Mouse (Mus musculus): Measurements from ENCODE around the gene Olfr39. TPM values are rescaled to one million over a fixed set of nuclear protein-coding genes. Genes with fewer than 3 reads are reported as not detected.

The Olfr39 gene
- polyA plus RNA-seq (2014; fragmentation: Illumina TruSeq; extraction: RNeasy Lipid Tissue Mini Kit (QIAGEN cat#74804); ENCODE audit: insufficient read depth, low read depth, low replicate concordance): not detected

DNA sequence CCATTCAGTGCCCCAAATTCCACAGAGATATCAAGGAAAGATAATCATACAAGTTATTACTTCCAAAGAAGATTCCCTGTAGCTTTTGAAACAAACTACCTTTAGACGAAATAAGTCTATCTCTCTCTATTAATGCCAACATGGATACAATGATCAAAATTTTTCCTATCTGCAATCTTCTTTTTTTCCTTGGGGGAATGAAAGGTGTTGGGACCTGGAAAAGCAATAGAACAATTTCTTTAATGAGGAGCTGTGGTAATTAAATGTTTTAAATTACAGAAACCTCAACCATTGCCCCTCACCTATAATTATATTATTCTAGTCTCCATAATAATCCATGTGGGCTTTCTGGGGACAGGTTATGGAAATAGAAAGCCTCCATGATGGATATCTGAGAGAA is at the start of gene Olfr39:
Olfr39 (plus strand) TSS at position 301 of the 400 bp plus-strand sequence.

GRCm38 (mm10) chr9:20236819-20237218 is 45.3 kb upstream of the Olfr39 start, which contains the start of gene Olfr872:
Gene Olfr872, plus strand, starts transcription at chr9:20237119.

DNA sequence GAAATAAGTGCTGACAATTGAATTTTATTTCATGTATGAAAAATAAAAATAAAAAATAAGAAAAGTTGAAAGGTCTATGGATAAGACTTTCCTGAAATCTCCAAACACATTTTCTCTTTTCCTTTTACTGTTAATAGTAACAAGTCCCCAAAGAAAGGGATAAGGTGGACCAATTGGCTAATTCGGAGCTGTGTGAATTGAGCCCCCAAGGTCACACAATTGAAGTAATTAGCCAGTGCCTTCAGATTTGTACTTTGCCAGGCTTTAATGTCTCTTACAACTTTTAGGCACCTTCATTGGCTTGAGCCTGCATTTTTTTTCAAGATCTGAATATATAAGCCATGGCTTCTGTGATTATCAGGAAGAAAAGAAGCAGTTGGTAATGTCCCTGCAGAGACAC is 16.1 kb downstream of the Olfr39 start, which contains the start of gene Olfr873:
Olfr873 (plus strand) TSS at position 301 of the 400 bp plus-strand sequence.

DNA sequence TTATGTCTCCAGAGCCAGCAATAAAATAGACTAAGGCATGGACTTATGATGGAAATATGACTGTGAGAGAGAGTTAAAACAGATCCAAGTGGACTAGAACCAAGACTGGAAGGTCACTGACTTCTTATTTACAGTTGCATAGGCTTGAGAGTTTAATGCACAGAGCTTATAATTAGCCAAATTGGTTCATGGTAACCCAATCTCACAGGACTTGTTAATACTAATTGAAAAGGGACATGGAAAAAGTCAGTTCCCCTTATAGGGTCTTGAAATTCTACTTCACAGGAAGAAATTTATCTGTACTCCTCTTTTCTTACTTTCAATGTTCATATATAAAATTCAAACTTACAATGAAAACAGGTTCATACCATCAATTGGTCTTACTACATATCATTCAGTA is 53.8 kb downstream of the Olfr39 start, which contains the start of gene Olfr18:
Olfr18 (minus strand) TSS at position 101 of the 400 bp plus-strand sequence.

Other genes starting within 250 kb of the Olfr39 start
- not detected for gene Olfr867, start 224.8 kb upstream of the Olfr39 start, polyA plus RNA-seq (2014; fragmentation: Illumina TruSeq; extraction: RNeasy Lipid Tissue Mini Kit (QIAGEN cat#74804); ENCODE audit: insufficient read depth, low read depth, low replicate concordance)
- not detected for gene Olfr868, start 183.7 kb upstream of the Olfr39 start, polyA plus RNA-seq (2014; fragmentation: Illumina TruSeq; extraction: RNeasy Lipid Tissue Mini Kit (QIAGEN cat#74804); ENCODE audit: insufficient read depth, low read depth, low replicate concordance)
- not detected for gene Olfr869, start 153.3 kb upstream of the Olfr39 start, polyA plus RNA-seq (2014; fragmentation: Illumina TruSeq; extraction: RNeasy Lipid Tissue Mini Kit (QIAGEN cat#74804); ENCODE audit: insufficient read depth, low read depth, low replicate concordance)
- gene Olfr870, start 108.3 kb upstream of the Olfr39 start, polyA plus RNA-seq (2014; fragmentation: Illumina TruSeq; extraction: RNeasy Lipid Tissue Mini Kit (QIAGEN cat#74804); ENCODE audit: insufficient read depth, low read depth, low replicate concordance): not detected
- gene Olfr871, start 70.1 kb upstream of the Olfr39 start, polyA plus RNA-seq (2014; fragmentation: Illumina TruSeq; extraction: RNeasy Lipid Tissue Mini Kit (QIAGEN cat#74804); ENCODE audit: insufficient read depth, low read depth, low replicate concordance): not detected
- gene Olfr872, start 45.2 kb upstream of the Olfr39 start, polyA plus RNA-seq (2014; fragmentation: Illumina TruSeq; extraction: RNeasy Lipid Tissue Mini Kit (QIAGEN cat#74804); ENCODE audit: insufficient read depth, low read depth, low replicate concordance): not detected
- gene Olfr873, start 16.2 kb downstream of the Olfr39 start, polyA plus RNA-seq (2014; fragmentation: Illumina TruSeq; extraction: RNeasy Lipid Tissue Mini Kit (QIAGEN cat#74804); ENCODE audit: insufficient read depth, low read depth, low replicate concordance): not detected
- not detected for gene Olfr18, start 53.7 kb downstream of the Olfr39 start, polyA plus RNA-seq (2014; fragmentation: Illumina TruSeq; extraction: RNeasy Lipid Tissue Mini Kit (QIAGEN cat#74804); ENCODE audit: insufficient read depth, low read depth, low replicate concordance)
- 17.5 TPM for gene Zfp560, start 102.8 kb downstream of the Olfr39 start, polyA plus RNA-seq (2014; fragmentation: Illumina TruSeq; extraction: RNeasy Lipid Tissue Mini Kit (QIAGEN cat#74804); ENCODE audit: insufficient read depth, low read depth, low replicate concordance)
- 2.0 TPM for gene Zfp26, start 177.8 kb downstream of the Olfr39 start, polyA plus RNA-seq (2014; fragmentation: Illumina TruSeq; extraction: RNeasy Lipid Tissue Mini Kit (QIAGEN cat#74804); ENCODE audit: insufficient read depth, low read depth, low replicate concordance)
- 8.7 TPM for gene Zfp426, start 210.4 kb downstream of the Olfr39 start, polyA plus RNA-seq (2014; fragmentation: Illumina TruSeq; extraction: RNeasy Lipid Tissue Mini Kit (QIAGEN cat#74804); ENCODE audit: insufficient read depth, low read depth, low replicate concordance)
- 8.2 TPM for gene Zfp266, start 239.1 kb downstream of the Olfr39 start, polyA plus RNA-seq (2014; fragmentation: Illumina TruSeq; extraction: RNeasy Lipid Tissue Mini Kit (QIAGEN cat#74804); ENCODE audit: insufficient read depth, low read depth, low replicate concordance)

Data from lung, adult 10 weeks (tissue).